Mouse (Mus musculus) neural tube, embryonic 11.5 days (tissue): ENCODE data around the gene Rnf185. TPM values are rescaled to one million over a fixed set of nuclear protein-coding genes. Genes with fewer than 3 reads are reported as not detected.
A peak's percentile ranks its signal among the peaks of the same experiment; 100 is the strongest.

Experiments
- ATAC-seq: fragments of 200-750 bp; cut with Nextera tagmentation; 2 replicates; pipeline ENCODE4 v1.8.0; 2017; ENCODE audit warnings: moderate number of reproducible peaks, mild to moderate bottlenecking, moderate TSS enrichment, moderate library complexity; ENCODE audit not compliant: insufficient read depth, low FRiP score, low TSS enrichment
- DNase-seq: peaks from one replicate; pipeline ENCODE4 v3.0.0-alpha.2; 2015; ENCODE audit warnings: low spot score
- H3K27ac ChIP-seq: fragments of 300-500 bp; sonication (generic); 2 replicates; pipeline ENCODE4 v1.5.1; 2014; ENCODE audit warnings: low read depth, mild to moderate bottlenecking, low read length
- H3K27me3 ChIP-seq: fragments of 300-500 bp; sonication (generic); 2 replicates; pipeline ENCODE4 v1.6.1; 2014; ENCODE audit warnings: mild to moderate bottlenecking, low read length, mixed read lengths; ENCODE audit not compliant: control insufficient read depth, insufficient read depth
- H3K36me3 ChIP-seq: fragments of 300-500 bp; sonication (generic); 2 replicates; pipeline ENCODE4 v1.6.1; 2014; ENCODE audit warnings: mild to moderate bottlenecking, low read length, moderate library complexity, mixed read lengths; ENCODE audit not compliant: control insufficient read depth, insufficient read depth
- H3K4me1 ChIP-seq: fragments of 300-500 bp; sonication (generic); 2 replicates; pipeline ENCODE4 v1.6.1; 2014; ENCODE audit warnings: low read length, mixed read lengths; ENCODE audit not compliant: control insufficient read depth, insufficient read depth
- H3K4me2 ChIP-seq: fragments of 300-500 bp; sonication (generic); 2 replicates; pipeline ENCODE4 v1.6.1; 2014; ENCODE audit warnings: low read depth, mild to moderate bottlenecking, moderate library complexity
- H3K4me3 ChIP-seq: fragments of 300-500 bp; sonication (generic); 2 replicates; pipeline ENCODE4 v1.5.1; 2014; ENCODE audit warnings: low read depth, low read length
- H3K9ac ChIP-seq: fragments of 300-500 bp; sonication (generic); 2 replicates; pipeline ENCODE4 v1.6.1; 2014; ENCODE audit warnings: mild to moderate bottlenecking, low read length
- H3K9me3 ChIP-seq: fragments of 300-500 bp; sonication (generic); 2 replicates; pipeline ENCODE4 v1.6.1; 2016; ENCODE audit warnings: low read length; ENCODE audit not compliant: control insufficient read depth
- WGBS: fragments of 180-500 bp; shearing (Covaris S2); extraction: QIAGEN DNeasy Blood & Tissue Kit; methylation state at CpG from one replicate; pipeline ENCODE4 v1.1.7; 2014; 5-methylcytosine and 5-hydroxymethylcytosine counted together
- polyA plus RNA-seq: library from polyadenylated mRNA; unstranded; fragments of >200 nt; fragmentation: Nextera tagmentation; extraction: Ambion mirVana; gene quantifications from 2 replicates; pipeline ENCODE4 v1.2.1, GENCODE M21; 2014

Gene Rnf185
- polyA plus RNA-seq, 1 experiment from 2014 or later = 59.5 TPM

DNA sequence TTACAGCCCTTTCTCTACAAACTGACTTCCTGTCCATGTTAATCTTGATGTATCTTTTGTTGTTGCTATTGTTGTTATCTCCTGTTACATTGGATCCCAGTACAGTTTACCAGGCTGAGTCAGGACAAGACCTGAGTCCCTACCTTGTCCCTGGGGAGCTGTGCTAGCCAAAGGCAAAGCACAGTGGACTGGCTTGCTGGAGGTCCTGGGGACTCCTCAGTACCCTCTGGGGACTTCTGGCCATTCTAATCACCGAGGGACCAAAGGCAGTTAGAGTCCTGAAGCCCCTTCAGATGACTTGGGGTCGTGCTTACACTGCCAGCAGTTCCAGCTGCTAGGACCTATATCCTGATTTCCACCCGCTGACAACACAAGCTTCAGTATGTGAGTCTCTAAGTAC, 2.3 kb upstream of the Rnf185 start:
- 92% methylated on average over 3 of the region's 3 CpGs for WGBS
- H3K4me3 ChIP-seq = no peak overlapping the region
- H3K9me3 ChIP-seq = no peaks in the 10 kb centered on the region
- ATAC-seq (no peak), DNase-seq (no peak)
- H3K27me3 ChIP-seq = no peaks in the 10 kb centered on the region
- no peaks in the 10 kb centered on the region; the same call in 1 of the 2 replicates for H3K36me3 ChIP-seq
- H3K27ac ChIP-seq = no peak overlapping the region
- H3K4me1 ChIP-seq = 0 out of 2 replicates have a peak, but pooled peaks cover 6% of the 10 kb centered on the region
- H3K4me2 ChIP-seq = no peak overlapping the region
- no peak overlapping the region for H3K9ac ChIP-seq

DNA sequence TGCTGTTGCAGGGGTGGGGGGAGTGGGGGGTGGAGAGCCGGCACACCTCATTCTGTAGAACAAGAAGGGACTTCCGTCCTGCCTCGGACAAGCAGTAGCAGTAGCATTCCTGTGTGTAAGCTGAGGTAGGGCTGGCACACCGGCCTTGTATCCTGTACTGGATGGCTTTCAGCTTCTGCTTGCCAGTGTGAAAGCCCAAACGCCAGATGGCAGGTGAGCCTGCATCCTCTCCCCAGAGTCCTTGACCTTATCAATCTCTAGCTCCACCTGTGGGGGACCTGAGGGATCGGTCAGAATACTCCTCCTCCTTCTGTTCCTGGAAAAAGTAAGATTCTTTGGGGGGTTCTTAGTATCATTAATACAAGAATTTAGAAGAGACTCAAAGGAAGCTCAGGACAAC, 1.3 kb upstream of the Rnf185 start:
- 82% methylated on average over 6 of the region's 6 CpGs for WGBS
- H3K9ac ChIP-seq = no peak overlapping the region
- H3K36me3 ChIP-seq = no peaks in the 10 kb centered on the region; the same call in 1 of the 2 replicates
- DNase-seq (no peak), ATAC-seq (no peak)
- no peaks in the 10 kb centered on the region for H3K9me3 ChIP-seq
- no peak overlapping the region for H3K27ac ChIP-seq
- no peak overlapping the region for H3K4me2 ChIP-seq
- 0 out of 2 replicates have a peak, but pooled peaks cover 6% of the 10 kb centered on the region for H3K4me1 ChIP-seq
- H3K27me3 ChIP-seq = no peaks in the 10 kb centered on the region
- no peak overlapping the region for H3K4me3 ChIP-seq

DNA sequence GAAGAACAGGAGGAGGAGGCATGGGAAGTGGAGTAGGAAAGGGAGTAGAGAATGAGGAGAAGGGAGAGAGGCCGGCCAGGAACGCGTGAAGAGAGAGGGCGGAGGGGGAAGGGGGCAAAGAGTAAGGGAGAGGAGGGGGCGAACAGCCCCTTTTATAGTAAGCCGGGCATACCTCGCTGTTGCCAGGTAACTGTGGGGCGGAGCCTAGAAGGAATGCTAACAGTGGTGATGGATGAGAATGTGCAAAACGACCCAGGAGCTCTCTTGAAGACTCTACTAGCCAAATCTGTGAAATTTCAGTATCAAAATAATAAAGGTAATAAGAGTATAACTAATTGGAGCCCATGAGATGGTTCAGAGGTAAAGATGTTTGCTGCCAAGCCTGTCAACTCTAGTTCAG, 606 bp upstream of the Rnf185 start:
- H3K4me2 ChIP-seq = peak overlapping the region; percentile 88
- no peaks in the 10 kb centered on the region for H3K27me3 ChIP-seq
- no peaks in the 10 kb centered on the region for H3K9me3 ChIP-seq
- H3K4me3 ChIP-seq = peak overlapping the region; percentile 84
- H3K9ac ChIP-seq = peak overlapping the region; percentile 86
- H3K36me3 ChIP-seq = no peaks in the 10 kb centered on the region; the same call in 1 of the 2 replicates
- ATAC-seq (peak; percentile 40; the same call in 1 of the 2 replicates), DNase-seq (peak; percentile 53)
- 0 out of 2 replicates have a peak, but pooled peaks cover 6% of the 10 kb centered on the region for H3K4me1 ChIP-seq
- WGBS = 1% methylated on average over 9 of the region's 9 CpGs
- peak overlapping the region; percentile 83; the same call in 1 of the 2 replicates for H3K27ac ChIP-seq

DNA sequence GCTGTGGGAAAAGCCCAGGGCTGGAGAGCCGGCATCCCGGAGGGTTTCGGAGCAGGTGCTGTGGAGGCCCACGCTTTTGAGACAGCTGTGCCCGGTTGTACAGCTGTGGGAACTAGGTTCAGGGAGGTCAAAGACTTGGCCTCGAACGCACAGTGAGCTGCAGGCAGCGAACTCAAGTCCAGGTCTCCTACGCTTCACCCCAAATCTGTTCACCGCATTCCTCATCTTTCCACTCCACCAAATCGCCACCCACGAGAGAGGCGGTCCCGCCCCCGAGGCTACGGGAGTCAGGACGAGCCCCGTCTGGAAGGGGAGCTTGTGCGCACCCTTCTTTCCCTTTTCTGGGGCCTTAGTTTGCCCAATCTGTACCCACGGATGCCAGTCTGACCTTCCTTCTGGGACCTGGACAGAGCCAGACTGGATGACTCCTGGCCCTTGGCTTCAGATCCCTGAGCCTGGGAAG, 431 bp downstream of the Rnf185 start:
- peak; percentile 11 for ATAC-seq
- Histone ChIP-seq H3K27me3 (no peaks in the 10 kb centered on the region), H3K9ac (peak overlapping the region; percentile 86), H3K9me3 (no peaks in the 10 kb centered on the region), H3K4me3 (peak overlapping the region; percentile 84), H3K4me2 (peak overlapping the region; percentile 88), H3K36me3 (no peaks in the 10 kb centered on the region; the same call in 1 of the 2 replicates), H3K4me1 (0 out of 2 replicates have a peak, but pooled peaks cover 6% of the 10 kb centered on the region), H3K27ac (peak overlapping the region; percentile 83)
- DNase-seq = peak; percentile 42
- WGBS = under 1% methylated on average over 20 of the region's 20 CpGs

DNA sequence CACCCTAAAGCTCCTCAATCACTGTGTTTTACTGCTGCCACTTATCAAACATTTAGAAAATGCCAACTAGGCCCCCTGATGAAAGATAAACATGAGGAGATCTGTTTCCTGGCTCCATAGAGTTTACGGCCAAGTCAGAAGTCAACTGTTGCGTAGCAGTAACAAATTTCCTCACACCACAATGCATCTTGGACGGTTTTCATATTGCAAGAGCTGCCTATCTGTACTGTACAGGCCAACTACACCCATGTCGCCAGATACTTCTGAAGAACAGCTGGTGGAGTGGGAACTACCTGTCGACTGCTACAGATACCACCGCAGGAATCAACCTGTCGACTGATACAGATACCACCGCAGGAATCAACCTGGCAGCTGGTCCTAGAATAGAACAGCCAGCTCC, 7.3 kb downstream of the Rnf185 start:
- Histone ChIP-seq H3K4me1 (no peaks in the 10 kb centered on the region), H3K36me3 (no peaks in the 10 kb centered on the region), H3K4me2 (no peak overlapping the region), H3K9ac (no peak overlapping the region), H3K4me3 (no peak overlapping the region), H3K27ac (no peak overlapping the region), H3K27me3 (no peaks in the 10 kb centered on the region), H3K9me3 (no peaks in the 10 kb centered on the region)
- ATAC-seq (no peak), DNase-seq (no peak)
- WGBS = 94% methylated on average over 8 of the region's 8 CpGs

DNA sequence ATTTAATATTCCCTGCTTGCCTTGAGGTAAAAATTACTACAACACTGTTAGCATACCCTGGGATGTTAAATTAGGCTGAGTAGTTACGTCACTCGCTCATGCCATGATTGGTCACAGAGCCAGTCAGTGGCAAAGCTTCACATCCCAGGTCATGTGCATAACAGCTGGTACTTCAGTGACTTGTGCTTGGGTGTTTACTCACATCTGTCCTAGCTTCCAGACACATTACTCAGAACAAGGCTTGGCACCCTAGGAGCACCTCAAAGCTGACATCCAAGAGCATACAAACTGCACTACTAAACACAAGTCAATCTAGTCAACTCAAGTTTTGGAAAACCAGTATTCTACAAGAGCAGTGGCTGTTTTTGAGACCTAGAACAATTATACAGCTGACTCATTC, 9.1 kb downstream of the Rnf185 start:
- no peak overlapping the region for H3K4me2 ChIP-seq
- H3K36me3 ChIP-seq = no peaks in the 10 kb centered on the region
- no peaks in the 10 kb centered on the region for H3K4me1 ChIP-seq
- DNase-seq (no peak), ATAC-seq (no peak)
- 96% methylated on average over 2 of the region's 2 CpGs for WGBS
- H3K4me3 ChIP-seq = no peak overlapping the region
- no peaks in the 10 kb centered on the region for H3K27me3 ChIP-seq
- H3K27ac ChIP-seq = no peak overlapping the region
- H3K9me3 ChIP-seq = no peaks in the 10 kb centered on the region
- H3K9ac ChIP-seq = no peak overlapping the region

DNA sequence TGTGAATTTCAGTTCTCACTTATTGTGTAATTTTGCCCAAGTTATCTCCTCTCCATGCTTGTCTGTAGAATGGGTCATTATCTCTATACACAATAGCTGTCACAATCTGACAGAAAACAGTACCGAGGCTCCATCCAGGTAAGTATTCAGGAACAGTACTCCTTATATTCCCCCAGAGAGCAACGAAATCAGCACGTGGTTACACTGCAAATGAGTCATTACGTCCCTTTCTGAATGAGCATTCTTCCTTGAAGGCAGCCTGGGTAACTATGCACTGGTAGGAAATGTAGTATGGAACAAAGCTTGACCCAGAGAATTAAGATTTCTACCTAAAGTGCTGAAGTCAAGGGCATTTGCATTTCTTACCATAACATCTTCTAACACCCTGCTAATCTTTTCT, 9.5 kb downstream of the Rnf185 start:
- ATAC-seq = no peak
- 77% methylated on average over 4 of the region's 4 CpGs for WGBS
- H3K4me1 ChIP-seq = no peaks in the 10 kb centered on the region
- no peaks in the 10 kb centered on the region for H3K36me3 ChIP-seq
- H3K27me3 ChIP-seq = no peaks in the 10 kb centered on the region
- H3K4me3 ChIP-seq = no peak overlapping the region
- H3K4me2 ChIP-seq = no peak overlapping the region
- H3K27ac ChIP-seq = no peak overlapping the region
- no peak for DNase-seq
- no peak overlapping the region for H3K9ac ChIP-seq
- no peaks in the 10 kb centered on the region for H3K9me3 ChIP-seq

DNA sequence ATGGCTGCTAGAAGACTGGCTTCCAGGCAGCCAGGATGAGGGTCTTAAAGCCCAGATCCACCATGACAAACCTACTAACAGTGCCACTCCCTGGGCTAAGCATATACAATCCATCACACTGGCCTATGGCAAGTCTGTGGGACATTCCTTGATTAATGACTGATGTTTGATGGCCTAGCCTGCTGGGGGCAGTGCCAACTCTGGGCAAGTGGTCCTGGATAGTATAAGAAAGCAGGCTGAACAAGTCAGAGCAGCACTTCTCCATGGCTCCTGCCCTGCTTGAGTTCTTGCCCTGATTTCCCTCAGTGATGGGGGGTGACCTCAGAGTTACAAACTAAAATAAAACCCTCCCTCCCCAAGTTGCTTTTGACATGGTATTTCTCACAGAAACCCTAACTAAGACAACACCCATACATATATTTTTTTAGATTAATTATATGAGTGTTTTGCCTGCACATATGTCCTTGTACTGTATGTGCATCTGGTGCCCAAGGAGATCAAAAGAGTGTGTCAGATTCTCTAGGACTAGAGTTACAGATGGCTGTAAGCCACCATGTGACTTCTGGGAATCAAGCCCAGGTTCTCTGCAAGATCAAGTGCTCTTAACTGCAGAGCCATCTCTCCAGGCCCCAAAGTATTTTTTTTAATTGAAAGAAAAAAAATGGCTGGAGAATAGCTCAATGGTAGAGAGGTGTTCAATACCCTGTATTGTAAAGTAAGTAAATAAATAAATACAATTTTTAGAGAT, 10.3 kb downstream of the Rnf185 start:
- Histone ChIP-seq H3K36me3 (no peaks in the 10 kb centered on the region), H3K4me2 (no peak overlapping the region), H3K27me3 (no peaks in the 10 kb centered on the region), H3K27ac (no peak overlapping the region), H3K4me3 (no peak overlapping the region), H3K4me1 (no peaks in the 10 kb centered on the region), H3K9ac (no peak overlapping the region), H3K9me3 (no peaks in the 10 kb centered on the region)
- ATAC-seq (no peak), DNase-seq (no peak)

DNA sequence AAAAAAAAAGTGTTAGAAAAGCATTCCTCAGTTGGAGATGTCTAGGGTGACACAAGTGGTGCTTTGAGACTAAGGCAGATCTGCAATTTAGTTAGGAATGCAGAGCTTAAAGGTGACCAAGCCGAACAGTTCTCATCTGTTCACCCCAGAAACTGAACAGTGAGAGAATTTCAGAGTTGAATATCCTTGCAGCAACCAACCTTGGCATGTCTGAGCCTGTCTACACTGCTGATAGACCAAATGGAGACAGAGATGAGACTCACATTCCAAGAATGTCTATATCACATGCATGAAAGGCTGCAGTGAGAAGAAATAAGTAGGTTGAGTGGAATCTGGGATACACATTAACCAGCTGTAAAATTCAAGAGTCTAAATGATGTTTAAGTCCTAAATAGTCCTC, 14.5 kb downstream of the Rnf185 start:
- Histone ChIP-seq H3K9me3 (no peaks in the 10 kb centered on the region), H3K4me2 (no peak overlapping the region), H3K27ac (no peak overlapping the region), H3K9ac (no peak overlapping the region), H3K4me1 (no peaks in the 10 kb centered on the region), H3K4me3 (no peak overlapping the region), H3K27me3 (no peaks in the 10 kb centered on the region), H3K36me3 (no peaks in the 10 kb centered on the region)
- DNase-seq = no peak
- 89% methylated on average over 1 of the region's 1 CpGs for WGBS
- no peak for ATAC-seq
